Mouse (Mus musculus) cerebellum, postnatal 14 days (tissue): ENCODE results near the gene Fam53b.

Experiments used
- DNase-seq, 2 experiments: peaks; one replicate each; pipeline ENCODE4 v3.0.0; 2021; ENCODE audit warnings: mixed read lengths in 2 of 2

Fam53b gene

GRCm38 (mm10) chr7:132703515-132704309, 110.0 kb downstream of the Fam53b start:
- DNase-seq: no peak

GRCm38 (mm10) chr7:132702492-132703070, 111.1 kb downstream of the Fam53b start:
- DNase-seq: no peak

GRCm38 (mm10) chr7:132702024-132702423, 111.7 kb downstream of the Fam53b start:
- no peak for DNase-seq

- no peak for DNase-seq
Observed at GRCm38 (mm10) chr7:132701412-132701811, 112.3 kb downstream of the Fam53b start.

- no peak for DNase-seq
Observed at GRCm38 (mm10) chr7:132700107-132700506, 113.6 kb downstream of the Fam53b start.

GRCm38 (mm10) chr7:132699639-132700038, 114.0 kb downstream of the Fam53b start:
- no peak for DNase-seq

- DNase-seq: no peak
Observed at GRCm38 (mm10) chr7:132699165-132699564, 114.5 kb downstream of the Fam53b start.

GRCm38 (mm10) chr7:132698737-132699136, 114.9 kb downstream of the Fam53b start:
- DNase-seq: no peak

GRCm38 (mm10) chr7:132697258-132697796, 116.4 kb downstream of the Fam53b start:
- no peak for DNase-seq

- DNase-seq: no peak
Observed at GRCm38 (mm10) chr7:132693561-132693960, 120.1 kb downstream of the Fam53b start.

GRCm38 (mm10) chr7:132692719-132693118, 121.0 kb downstream of the Fam53b start:
- peak in 1 of 2 experiments; percentile 44 for DNase-seq

- DNase-seq: no peak
Observed at GRCm38 (mm10) chr7:132690716-132691472, 122.8 kb downstream of the Fam53b start.

- no peak for DNase-seq
Observed at GRCm38 (mm10) chr7:132689722-132690121, 124.0 kb downstream of the Fam53b start.

- no peak for DNase-seq
Observed at GRCm38 (mm10) chr7:132688721-132689120, 125.0 kb downstream of the Fam53b start.

- DNase-seq: no peak
Observed at GRCm38 (mm10) chr7:132687897-132688296, 125.8 kb downstream of the Fam53b start.

- DNase-seq: no peak
Observed at GRCm38 (mm10) chr7:132686515-132686914, 127.2 kb downstream of the Fam53b start.

GRCm38 (mm10) chr7:132683923-132684322, 129.8 kb downstream of the Fam53b start:
- no peak for DNase-seq

- DNase-seq: peak; percentile 66 to 67
Observed at GRCm38 (mm10) chr7:132682901-132683300, 130.8 kb downstream of the Fam53b start.

- DNase-seq: no peak
Observed at GRCm38 (mm10) chr7:132682336-132682735, 131.3 kb downstream of the Fam53b start.

- DNase-seq: peak in 1 of 2 experiments; percentile 33
Observed at GRCm38 (mm10) chr7:132681831-132682230, 131.9 kb downstream of the Fam53b start.

GRCm38 (mm10) chr7:132681296-132681695, 132.4 kb downstream of the Fam53b start:
- DNase-seq: peak; percentile 89 to 93

GRCm38 (mm10) chr7:132679549-132679948, 134.1 kb downstream of the Fam53b start:
- peak in 1 of 2 experiments; percentile 36 for DNase-seq

- peak; percentile 91 to 94 for DNase-seq
Observed at GRCm38 (mm10) chr7:132679117-132679516, 134.6 kb downstream of the Fam53b start.
